Mouse (Mus musculus) pancreas, adult 10 weeks (tissue): ENCODE data around the gene Pgd. TPM values are rescaled to one million over a fixed set of nuclear protein-coding genes. Genes with fewer than 3 reads are reported as not detected.

ENCODE experiments used
- polyA plus RNA-seq: library from polyadenylated mRNA; stranded (reverse); fragments of 350-450 nt; fragmentation: Illumina TruSeq; extraction: RNeasy Lipid Tissue Mini Kit (QIAGEN cat#74804); gene quantifications from one replicate; pipeline ENCODE4 v1.2.3, GENCODE M21; 2015; ENCODE audit warnings: low read depth, low replicate concordance; ENCODE audit not compliant: insufficient read depth

Gene Pgd
- 12.8 TPM for polyA plus RNA-seq

GRCm38 (mm10) chr4:149166215-149166946, at the start of gene Pgd:
Gene Pgd (minus strand): TSS chr4:149166771.

GRCm38 (mm10) chr4:149136982-149137770, 29.4 kb downstream of the Pgd start, which contains the start of gene Cenps:
Gene Cenps (minus strand): TSS chr4:149137629.

GRCm38 (mm10) chr4:149126663-149127062, 39.9 kb downstream of the Pgd start, which contains the start of gene Cort:
Gene Cort (minus strand): TSS chr4:149126763.

GRCm38 (mm10) chr4:149103875-149104561, 62.6 kb downstream of the Pgd start, which contains the start of gene Dffa:
Gene Dffa (plus strand): TSS chr4:149104146.

Other genes starting within 250 kb of the Pgd start
- 5.8 TPM for gene Pex14, start 66.9 kb downstream of the Pgd start, polyA plus RNA-seq
- 3.9 TPM for gene Dffa, start 62.6 kb downstream of the Pgd start, polyA plus RNA-seq
- gene Cort, start 40.0 kb downstream of the Pgd start, polyA plus RNA-seq = not detected
- gene Cenps, start 29.1 kb downstream of the Pgd start, polyA plus RNA-seq = not detected
- gene Kif1b, start 140.9 kb upstream of the Pgd start, polyA plus RNA-seq = 12.5 TPM